Mouse (Mus musculus) embryonic fibroblast, embryonic 13.5 days (primary cell): ENCODE data around the gene Prps1l1.

Experiments used
- CTCF ChIP-seq: IDR thresholded peaks from 2 replicates; pipeline ENCODE4 v1.5.1; 2011; ENCODE audit warnings: mild to moderate bottlenecking, control low read depth, low read length, moderate library complexity, borderline replicate concordance; ENCODE audit not compliant: insufficient read depth
- POLR2A ChIP-seq: IDR thresholded peaks from 2 replicates; pipeline ENCODE4 v1.6.1; 2011; ENCODE audit warnings: low read depth, mild to moderate bottlenecking, control low read depth, low read length, moderate library complexity

GRCm38 (mm10) chr12:35000323-35000722, 15.8 kb downstream of the Prps1l1 start:
- TF ChIP-seq POLR2A, result no peak
- TF ChIP-seq CTCF, result no peak
